Mouse (Mus musculus) heart, adult 2 months (tissue): ENCODE measurements at regions not wholly inside any gene's neighbourhood (a gene's known extent, or its start where the extent isn't known, plus 50 kb on each side); places are given as distances from the start of the nearest gene placed in this dataset.

Experiments used
- DNase-seq, 2 experiments: peaks; one replicate each; pipeline ENCODE4 v3.0.0; 2021
- H3K27ac ChIP-seq: fragments of 200-600 bp; 2 replicates; pipeline ENCODE4 v1.8.1; 2022
- H3K27me3 ChIP-seq: fragments of 200-500 bp; 2 replicates; pipeline ENCODE4 v1.6.1; 2012; ENCODE audit warnings: mild to moderate bottlenecking, low read length, inconsistent platforms, mixed read lengths; ENCODE audit not compliant: control insufficient read depth, insufficient read depth
- H3K36me3 ChIP-seq: fragments of 200-500 bp; 2 replicates; pipeline ENCODE4 v1.6.1; 2012; ENCODE audit warnings: low read length, inconsistent platforms; ENCODE audit not compliant: control insufficient read depth, insufficient read depth
- H3K4me1 ChIP-seq: fragments of 200-500 bp; 2 replicates; pipeline ENCODE4 v1.6.1; 2011; ENCODE audit warnings: low read length; ENCODE audit not compliant: control insufficient read depth, insufficient read depth
- H3K4me3 ChIP-seq: fragments of 200-600 bp; 2 replicates; pipeline ENCODE4 v1.8.1; 2022
- H3K79me2 ChIP-seq: fragments of 200-500 bp; replicated peaks from 2 replicates; pipeline ENCODE4 v1.6.1; 2012; ENCODE audit warnings: mild to moderate bottlenecking, inconsistent platforms, low read length, moderate library complexity, mixed read lengths; ENCODE audit not compliant: control insufficient read depth, insufficient read depth
- H3K9ac ChIP-seq: fragments of 200-500 bp; 2 replicates; pipeline ENCODE4 v1.6.1; 2012; ENCODE audit warnings: low read depth, mild to moderate bottlenecking, control low read depth, inconsistent platforms, low read length, mixed read lengths
- CTCF ChIP-seq: fragments of 200-600 bp; IDR thresholded peaks from 2 replicates; pipeline ENCODE4 v1.8.1; 2022; ENCODE audit warnings: antibody characterized with exemption, mild to moderate bottlenecking, moderate library complexity
- EP300 ChIP-seq: fragments of 200-500 bp; IDR thresholded peaks from 2 replicates; pipeline ENCODE4 v1.6.1; 2011; ENCODE audit warnings: low read depth, low read length, control low read depth; ENCODE audit not compliant: insufficient read depth
- POLR2A ChIP-seq: fragments of 200-500 bp; IDR thresholded peaks from 2 replicates; pipeline ENCODE4 v1.6.1; 2011; ENCODE audit warnings: mild to moderate bottlenecking, low read depth, low read length, control low read depth; ENCODE audit not compliant: insufficient read depth
- WGBS: fragments of 180-500 bp; shearing (Covaris S2); methylation state at CpG from one replicate; pipeline ENCODE4 v1.1.7; 2018; 5-methylcytosine and 5-hydroxymethylcytosine counted together
- intact Hi-C: fragments of 180-260 bp; cut with DNase I; formaldehyde crosslinking; loops from one replicate; pipeline ENCODE4 v1.15.1; 2025

- WGBS = 11% methylated on average over 20 of the region's 20 CpGs
- Histone ChIP-seq H3K4me3 (no peak overlapping the region), H3K27me3 (no peaks in the 10 kb centered on the region), H3K79me2 (no peaks in the 10 kb centered on the region), H3K9ac (no peak overlapping the region), H3K27ac (no peak overlapping the region), H3K36me3 (no peaks in the 10 kb centered on the region), H3K4me1 (peaks cover 1% of the 10 kb centered on the region)
- TF ChIP-seq CTCF (no peak), EP300 (no peak), POLR2A (no peak)
- intact Hi-C loops = no loop called here
- DNase-seq = peak; percentile 38 to 43
Measured at GRCm38 (mm10) chr3:119498711-119499110, 285.6 kb downstream of the Ptbp2 start.

- intact Hi-C loops = no loop called here
- no peaks in the 10 kb centered on the region for H3K27me3 ChIP-seq
- WGBS = 60% methylated on average over 7 of the region's 7 CpGs
- H3K9ac ChIP-seq = no peak overlapping the region
- H3K36me3 ChIP-seq = no peaks in the 10 kb centered on the region
- TF ChIP-seq POLR2A (no peak), CTCF (no peak), EP300 (no peak)
- no peak for DNase-seq
- H3K4me3 ChIP-seq = no peak overlapping the region
- no peak overlapping the region for H3K27ac ChIP-seq
- no peaks in the 10 kb centered on the region for H3K79me2 ChIP-seq
- H3K4me1 ChIP-seq = peaks cover 1% of the 10 kb centered on the region
Measured at GRCm38 (mm10) chr3:119497880-119498279, 286.4 kb downstream of the Ptbp2 start.

- Histone ChIP-seq H3K9ac (no peak overlapping the region), H3K36me3 (no peaks in the 10 kb centered on the region), H3K27ac (no peak overlapping the region), H3K27me3 (no peaks in the 10 kb centered on the region), H3K4me1 (peaks cover 1% of the 10 kb centered on the region), H3K79me2 (no peaks in the 10 kb centered on the region), H3K4me3 (no peak overlapping the region)
- 89% methylated on average over 5 of the region's 5 CpGs for WGBS
- intact Hi-C loops = no loop called here
- TF ChIP-seq CTCF (no peak), EP300 (no peak), POLR2A (no peak)
- no peak for DNase-seq
Measured at GRCm38 (mm10) chr3:119494580-119494979, 289.7 kb downstream of the Ptbp2 start.

GRCm38 (mm10) chr3:119492627-119493026 lies 291.6 kb downstream of the Ptbp2 start:
- Histone ChIP-seq H3K4me3 (no peak overlapping the region), H3K4me1 (no peaks in the 10 kb centered on the region), H3K27ac (no peak overlapping the region), H3K79me2 (no peaks in the 10 kb centered on the region), H3K36me3 (no peaks in the 10 kb centered on the region), H3K27me3 (no peaks in the 10 kb centered on the region), H3K9ac (no peak overlapping the region)
- no peak for DNase-seq
- no peak for TF ChIP-seq POLR2A
- TF ChIP-seq CTCF = no peak
- TF ChIP-seq EP300 = no peak
- 71% methylated on average over 1 of the region's 1 CpGs for WGBS
- intact Hi-C loops = no loop called here

GRCm38 (mm10) chr3:119489336-119489735 lies 294.9 kb downstream of the Ptbp2 start:
- H3K9ac ChIP-seq = no peak overlapping the region
- no peaks in the 10 kb centered on the region for H3K79me2 ChIP-seq
- no peaks in the 10 kb centered on the region for H3K27me3 ChIP-seq
- H3K36me3 ChIP-seq = no peaks in the 10 kb centered on the region
- DNase-seq = no peak
- TF ChIP-seq POLR2A = no peak
- no peak for TF ChIP-seq EP300
- TF ChIP-seq CTCF = no peak
- intact Hi-C loops = no loop called here
- H3K4me3 ChIP-seq = no peak overlapping the region
- no peaks in the 10 kb centered on the region for H3K4me1 ChIP-seq
- H3K27ac ChIP-seq = no peak overlapping the region
